Mouse (Mus musculus) lung, postnatal 0 days (tissue): ENCODE measurements around the gene Evl. TPM values are rescaled to one million over a fixed set of nuclear protein-coding genes. Genes with fewer than 3 reads are reported as not detected.

Experiments used
- ATAC-seq: fragments of 200-750 bp; cut with Nextera tagmentation; 2 replicates; pipeline ENCODE4 v1.8.0; 2017; ENCODE audit warnings: moderate library complexity
- DNase-seq: peaks from one replicate; pipeline ENCODE4 v3.0.0-alpha.2; 2016; ENCODE audit warnings: low spot score
- H3K27ac ChIP-seq: fragments of 300-500 bp; sonication (generic); 2 replicates; pipeline ENCODE4 v1.5.1; 2014; ENCODE audit warnings: antibody characterized with exemption, mild to moderate bottlenecking, low read length, mixed read lengths
- H3K27me3 ChIP-seq: fragments of 300-500 bp; sonication (generic); replicated peaks from 2 replicates; pipeline ENCODE4 v1.6.1; 2014; ENCODE audit warnings: low read length, mixed read lengths; ENCODE audit not compliant: insufficient read depth
- H3K36me3 ChIP-seq: fragments of 300-500 bp; sonication (generic); 2 replicates; pipeline ENCODE4 v1.6.1; 2014; ENCODE audit warnings: low read length, mixed read lengths; ENCODE audit not compliant: insufficient read depth
- H3K4me1 ChIP-seq: fragments of 300-500 bp; sonication (generic); 2 replicates; pipeline ENCODE4 v1.6.1; 2014; ENCODE audit warnings: antibody characterized with exemption, low read depth, low read length, mixed read lengths; ENCODE audit not compliant: insufficient read depth
- H3K4me2 ChIP-seq: fragments of 300-500 bp; sonication (generic); replicated peaks from 2 replicates; pipeline ENCODE4 v1.6.1; 2014; ENCODE audit warnings: low read depth, mild to moderate bottlenecking, low read length, moderate library complexity, mixed read lengths
- H3K4me3 ChIP-seq: fragments of 300-500 bp; sonication (generic); 2 replicates; pipeline ENCODE4 v1.5.1; 2014; ENCODE audit warnings: low read depth, low read length
- H3K9ac ChIP-seq: fragments of 300-500 bp; sonication (generic); replicated peaks from 2 replicates; pipeline ENCODE4 v1.6.1; 2014; ENCODE audit warnings: low read depth, mild to moderate bottlenecking
- H3K9me3 ChIP-seq: fragments of 300-500 bp; sonication (generic); 2 replicates; pipeline ENCODE4 v1.6.1; 2016; ENCODE audit warnings: low read length, mixed read lengths
- CTCF ChIP-seq: IDR thresholded peaks from 2 replicates; pipeline ENCODE4 v1.5.1; 2016; ENCODE audit warnings: antibody characterized with exemption, mild to moderate bottlenecking
- EP300 ChIP-seq: IDR thresholded peaks from 2 replicates; pipeline ENCODE4 v1.6.1; 2016; ENCODE audit warnings: antibody characterized with exemption, mild to moderate bottlenecking, control low read depth
- WGBS: fragments of 180-500 bp; shearing (Covaris S2); extraction: QIAGEN DNeasy Blood & Tissue Kit; methylation state at CpG from one replicate; pipeline ENCODE4 v1.1.7; 2014; 5-methylcytosine and 5-hydroxymethylcytosine counted together
- polyA plus RNA-seq: library from polyadenylated mRNA; unstranded; fragments of >200 nt; fragmentation: Nextera tagmentation; extraction: Ambion mirVana; gene quantifications from 2 replicates; pipeline ENCODE4 v1.2.1, GENCODE M21; 2015

Evl gene
- polyA plus RNA-seq, 1 experiment from 2014 or later, result 45.5 TPM

GRCm38 (mm10) chr12:108686926-108687325, 132.4 kb downstream of the Evl start:
- H3K4me2 ChIP-seq, result no peak overlapping the region
- WGBS, result 48% methylated on average over 6 of the region's 6 CpGs
- TF ChIP-seq EP300, result no peak
- TF ChIP-seq CTCF, result peak; percentile 70
- H3K4me3 ChIP-seq, result no peak overlapping the region
- no peaks in the 10 kb centered on the region for H3K9me3 ChIP-seq
- H3K36me3 ChIP-seq, result 0 out of 2 replicates have a peak, but pooled peaks cover 4% of the 10 kb centered on the region
- DNase-seq (peak; percentile 63), ATAC-seq (peak; percentile 46)
- H3K9ac ChIP-seq, result no peak overlapping the region
- no peak overlapping the region for H3K27ac ChIP-seq
- no peaks in the 10 kb centered on the region for H3K4me1 ChIP-seq
- no peaks in the 10 kb centered on the region for H3K27me3 ChIP-seq

- Histone ChIP-seq H3K4me3 (no peak overlapping the region), H3K9ac (no peak overlapping the region), H3K27me3 (no peaks in the 10 kb centered on the region), H3K36me3 (no peaks in the 10 kb centered on the region), H3K9me3 (no peaks in the 10 kb centered on the region), H3K4me1 (no peaks in the 10 kb centered on the region), H3K4me2 (no peak overlapping the region), H3K27ac (no peak overlapping the region)
- ATAC-seq, result peak; percentile 78
- 60% methylated on average over 9 of the region's 9 CpGs for WGBS
- peak; percentile 36 for DNase-seq
- TF ChIP-seq CTCF (peak; percentile 67), EP300 (no peak)
Observed at GRCm38 (mm10) chr12:108689167-108689566, 134.6 kb downstream of the Evl start.

GRCm38 (mm10) chr12:108690529-108690928, 136.0 kb downstream of the Evl start:
- H3K4me1 ChIP-seq, result no peaks in the 10 kb centered on the region
- H3K4me2 ChIP-seq, result no peak overlapping the region
- H3K9ac ChIP-seq, result no peak overlapping the region
- no peak overlapping the region for H3K4me3 ChIP-seq
- 66% methylated on average over 9 of the region's 9 CpGs for WGBS
- ATAC-seq (no peak), DNase-seq (peak; percentile 31)
- no peaks in the 10 kb centered on the region for H3K36me3 ChIP-seq
- no peaks in the 10 kb centered on the region for H3K9me3 ChIP-seq
- TF ChIP-seq EP300 (no peak), CTCF (no peak)
- H3K27ac ChIP-seq, result no peak overlapping the region
- no peaks in the 10 kb centered on the region for H3K27me3 ChIP-seq

GRCm38 (mm10) chr12:108693592-108693991, 139.1 kb downstream of the Evl start:
- no peaks in the 10 kb centered on the region for H3K27me3 ChIP-seq

GRCm38 (mm10) chr12:108694223-108694622, 139.7 kb downstream of the Evl start:
- H3K27ac ChIP-seq, result no peak overlapping the region
- no peaks in the 10 kb centered on the region for H3K4me1 ChIP-seq
- WGBS, result 77% methylated on average over 1 of the region's 1 CpGs
- no peak overlapping the region for H3K4me2 ChIP-seq
- DNase-seq, result no peak
- H3K9me3 ChIP-seq, result no peaks in the 10 kb centered on the region
- H3K27me3 ChIP-seq, result no peaks in the 10 kb centered on the region
- no peaks in the 10 kb centered on the region for H3K36me3 ChIP-seq
- H3K4me3 ChIP-seq, result no peak overlapping the region
- TF ChIP-seq CTCF, result no peak
- no peak for TF ChIP-seq EP300
- H3K9ac ChIP-seq, result no peak overlapping the region
- no peak for ATAC-seq

More at GRCm38 (mm10) chr12:108693592-108693991, 139.1 kb downstream of the Evl start:
- no peak overlapping the region for H3K27ac ChIP-seq
- ATAC-seq (no peak), DNase-seq (no peak)
- H3K9me3 ChIP-seq, result no peaks in the 10 kb centered on the region
- TF ChIP-seq CTCF (no peak), EP300 (no peak)
- WGBS, result 59% methylated on average over 2 of the region's 2 CpGs
- no peak overlapping the region for H3K9ac ChIP-seq
- no peak overlapping the region for H3K4me2 ChIP-seq
- H3K4me1 ChIP-seq, result no peaks in the 10 kb centered on the region
- no peaks in the 10 kb centered on the region for H3K36me3 ChIP-seq
- H3K4me3 ChIP-seq, result no peak overlapping the region

- H3K4me3 ChIP-seq, result no peak overlapping the region
- H3K36me3 ChIP-seq, result no peaks in the 10 kb centered on the region
- DNase-seq, result no peak
- TF ChIP-seq EP300, result no peak
- TF ChIP-seq CTCF, result no peak
- no peak for ATAC-seq
- H3K9ac ChIP-seq, result no peak overlapping the region
- H3K27me3 ChIP-seq, result peaks cover 21% of the 10 kb centered on the region
- no peaks in the 10 kb centered on the region for H3K4me1 ChIP-seq
- WGBS, result 60% methylated on average over 11 of the region's 11 CpGs
- H3K27ac ChIP-seq, result no peak overlapping the region; the same call in 1 of the 2 replicates
- H3K4me2 ChIP-seq, result no peak overlapping the region
- no peaks in the 10 kb centered on the region for H3K9me3 ChIP-seq
Observed at GRCm38 (mm10) chr12:108698697-108699471, 144.4 kb downstream of the Evl start.
